Mouse (Mus musculus): ENCODE measurements around the gene Tcf7l2. TPM values are rescaled to one million over a fixed set of nuclear protein-coding genes. Genes with fewer than 3 reads are reported as not detected.

Gene Tcf7l2
- total and polyA plus RNA-seq, 3 experiments = not detected

- Histone ChIP-seq H3K9me3 (replicated peaks; ENCODE audit: low read length) (no peaks in the 10 kb centered on the region), H3K4me2 (ENCODE audit: insufficient read depth, low read depth, poor library complexity, severe bottlenecking) (no peak overlapping the region), H3K9ac (ENCODE audit: insufficient read depth, low read depth) (no peak overlapping the region), H3K4me1 (ENCODE audit: control insufficient read depth in 1 of 2, insufficient read depth in 2 of 2) (no peaks in the 10 kb centered on the region), H3K4me3 (replicated peaks in 1 of 3; ENCODE audit: low read depth in 2 of 3, low read length in 2 of 3, poor library complexity in 1 of 3) (no peak overlapping the region), H3K27ac (ENCODE audit: insufficient read depth, low read depth) (no peak overlapping the region), H3K36me3 (replicated peaks in 1 of 2; ENCODE audit: control insufficient read depth in 1 of 2, insufficient read depth in 1 of 2, low read length in 1 of 2) (no peaks in the 10 kb centered on the region), H3K79me2 (replicated peaks; ENCODE audit: control insufficient read depth, extremely low read depth, insufficient read depth, poor library complexity, severe bottlenecking) (no peaks in the 10 kb centered on the region), H3K27me3 (replicated peaks) (peaks cover 73% of the 10 kb centered on the region)
- TF ChIP-seq CTCF (conservative IDR thresholded peaks at IDR 0.05 in 1 of 2, IDR thresholded peaks at IDR 0.05 in 1 of 2; ENCODE audit: low read depth in 2 of 2, low read length in 2 of 2) = no peak
- no peak for TF ChIP-seq KAT2A (IDR thresholded peaks at IDR 0.05; ENCODE audit: insufficient replicate concordance, low read length)
- no peak for TF ChIP-seq CHD2 (IDR thresholded peaks at IDR 0.05; ENCODE audit: low read length)
- no peak for TF ChIP-seq IRF4 (IDR thresholded peaks at IDR 0.05; ENCODE audit: low read depth, low read length)
- TF ChIP-seq ZC3H11A (IDR thresholded peaks at IDR 0.05; ENCODE audit: low read depth, low read length) = no peak
- no peak for TF ChIP-seq RCOR1 (conservative IDR thresholded peaks at IDR 0.05; ENCODE audit: low read depth, low read length)
- no peak for TF ChIP-seq ETS1 (conservative IDR thresholded peaks at IDR 0.05; ENCODE audit: low read depth, low read length)
- no peak for TF ChIP-seq MAX (IDR thresholded peaks at IDR 0.05; ENCODE audit: low read length)
- no peak for TF ChIP-seq HCFC1 (IDR thresholded peaks at IDR 0.05; ENCODE audit: low read depth, low read length)
- TF ChIP-seq MEF2A (IDR thresholded peaks at IDR 0.05; ENCODE audit: borderline replicate concordance, low read depth, low read length) = no peak
- TF ChIP-seq BHLHE40 (IDR thresholded peaks at IDR 0.05; ENCODE audit: low read depth, low read length) = no peak
- no peak for TF ChIP-seq MAFK (IDR thresholded peaks at IDR 0.05; ENCODE audit: insufficient replicate concordance, low read length)
- no peak for TF ChIP-seq PAX5 (IDR thresholded peaks at IDR 0.05; ENCODE audit: low read length)
- no peak for TF ChIP-seq JUND (conservative IDR thresholded peaks at IDR 0.05; ENCODE audit: low read depth, low read length)
- TF ChIP-seq JUN (IDR thresholded peaks at IDR 0.05; ENCODE audit: insufficient read depth, low read depth, low read length) = no peak
- no peak for TF ChIP-seq ZMIZ1 (IDR thresholded peaks at IDR 0.05; ENCODE audit: low read depth, low read length)
- dilution Hi-C loops (cut with MboI; ENCODE audit: extremely low pct_ligation_motif_present, extremely low pct_unique_long_range_greater_than_20kb, low sequenced_read_pairs) (no loop called here), in situ Hi-C loops (cut with MboI; ENCODE audit: low pct_ligation_motif_present, low pct_unique_long_range_greater_than_20kb, low sequenced_read_pairs) (no loop called here)
- DNase-seq (ENCODE audit: extremely low read depth) = no peak
Measured at GRCm38 (mm10) chr19:55752861-55753260, 11.2 kb downstream of the Tcf7l2 start.

DNA sequence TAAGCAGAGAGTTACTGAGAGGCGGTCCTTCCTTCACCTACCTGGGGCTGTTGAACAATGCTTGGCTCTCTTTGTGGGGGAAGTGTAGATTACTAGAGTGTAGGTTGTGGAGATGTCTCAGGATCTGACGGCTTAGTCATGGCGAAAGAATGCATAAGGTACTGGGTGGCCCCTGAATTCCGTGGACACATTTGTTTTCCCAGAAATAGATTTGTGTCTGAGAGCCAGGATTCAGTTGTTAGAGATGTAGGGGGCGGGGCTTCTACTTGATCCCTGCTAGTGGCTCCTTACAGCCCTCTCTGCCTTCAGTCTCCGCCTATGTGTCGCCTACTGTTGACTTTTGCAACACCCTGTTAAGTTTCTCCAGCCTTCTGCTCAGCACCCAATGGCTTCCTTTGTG, 12.7 kb downstream of the Tcf7l2 start:
- Histone ChIP-seq H3K36me3 (replicated peaks in 1 of 2; ENCODE audit: control insufficient read depth in 1 of 2, insufficient read depth in 1 of 2, low read length in 1 of 2) (no peaks in the 10 kb centered on the region), H3K27ac (ENCODE audit: insufficient read depth, low read depth) (no peak overlapping the region), H3K4me1 (ENCODE audit: control insufficient read depth in 1 of 2, insufficient read depth in 2 of 2) (no peaks in the 10 kb centered on the region), H3K27me3 (replicated peaks) (peaks cover 74% of the 10 kb centered on the region), H3K4me3 (replicated peaks in 1 of 3; ENCODE audit: low read depth in 2 of 3, low read length in 2 of 3, poor library complexity in 1 of 3) (no peak overlapping the region), H3K79me2 (replicated peaks; ENCODE audit: control insufficient read depth, extremely low read depth, insufficient read depth, poor library complexity, severe bottlenecking) (no peaks in the 10 kb centered on the region), H3K9ac (ENCODE audit: insufficient read depth, low read depth) (no peak overlapping the region), H3K9me3 (replicated peaks; ENCODE audit: low read length) (no peaks in the 10 kb centered on the region), H3K4me2 (ENCODE audit: insufficient read depth, low read depth, poor library complexity, severe bottlenecking) (no peak overlapping the region)
- TF ChIP-seq JUND (conservative IDR thresholded peaks at IDR 0.05; ENCODE audit: low read depth, low read length) = no peak
- no peak for TF ChIP-seq HCFC1 (IDR thresholded peaks at IDR 0.05; ENCODE audit: low read depth, low read length)
- TF ChIP-seq ELF1 (IDR thresholded peaks at IDR 0.05; ENCODE audit: low read depth, low read length) = no peak
- TF ChIP-seq MEF2A (IDR thresholded peaks at IDR 0.05; ENCODE audit: borderline replicate concordance, low read depth, low read length) = no peak
- no peak for TF ChIP-seq EP300 (IDR thresholded peaks at IDR 0.05; ENCODE audit: low read length)
- no peak for TF ChIP-seq MXI1 (IDR thresholded peaks at IDR 0.05; ENCODE audit: low read depth, low read length)
- no peak for TF ChIP-seq USF1 (IDR thresholded peaks at IDR 0.05; ENCODE audit: low read depth, low read length)
- TF ChIP-seq CHD1 (IDR thresholded peaks at IDR 0.05; ENCODE audit: low read depth, low read length) = no peak
- TF ChIP-seq CTCF (conservative IDR thresholded peaks at IDR 0.05 in 1 of 2, IDR thresholded peaks at IDR 0.05 in 1 of 2; ENCODE audit: low read depth in 2 of 2, low read length in 2 of 2) = no peak
- no peak for TF ChIP-seq POLR2A (IDR thresholded peaks at IDR 0.05; ENCODE audit: low read depth, low read length)
- TF ChIP-seq PAX5 (IDR thresholded peaks at IDR 0.05; ENCODE audit: low read length) = no peak
- TF ChIP-seq MAX (IDR thresholded peaks at IDR 0.05; ENCODE audit: low read length) = no peak
- no peak for TF ChIP-seq UBTF (IDR thresholded peaks at IDR 0.05; ENCODE audit: low read depth, low read length)
- no peak for TF ChIP-seq CHD2 (IDR thresholded peaks at IDR 0.05; ENCODE audit: low read length)
- TF ChIP-seq GABPA (IDR thresholded peaks at IDR 0.05; ENCODE audit: insufficient replicate concordance, low read depth, low read length) = no peak
- no peak for TF ChIP-seq RCOR1 (conservative IDR thresholded peaks at IDR 0.05; ENCODE audit: low read depth, low read length)
- TF ChIP-seq KAT2A (IDR thresholded peaks at IDR 0.05; ENCODE audit: insufficient replicate concordance, low read length) = no peak
- TF ChIP-seq BHLHE40 (IDR thresholded peaks at IDR 0.05; ENCODE audit: low read depth, low read length) = no peak
- TF ChIP-seq E2F4 (IDR thresholded peaks at IDR 0.05; ENCODE audit: insufficient replicate concordance, low read depth, low read length) = no peak
- TF ChIP-seq ZNF384 (IDR thresholded peaks at IDR 0.05; ENCODE audit: low read depth, low read length) = no peak
- dilution Hi-C loops (cut with MboI; ENCODE audit: extremely low pct_ligation_motif_present, extremely low pct_unique_long_range_greater_than_20kb, low sequenced_read_pairs) (no loop called here), in situ Hi-C loops (cut with MboI; ENCODE audit: low pct_ligation_motif_present, low pct_unique_long_range_greater_than_20kb, low sequenced_read_pairs) (no loop called here)
- DNase-seq (ENCODE audit: extremely low read depth) = no peak

Data from CH12.LX (cell line).